Mouse (Mus musculus) kidney, postnatal 0 days (tissue): ENCODE measurements around the gene Kbtbd4. TPM values are rescaled to one million over a fixed set of nuclear protein-coding genes. Genes with fewer than 3 reads are reported as not detected.

Experiments used
- ATAC-seq: fragments of 200-750 bp; cut with Nextera tagmentation; replicated peaks from 2 replicates; pipeline ENCODE4 v1.8.0; 2017; ENCODE audit warnings: low read depth, moderate number of reproducible peaks, moderate TSS enrichment, moderate library complexity; ENCODE audit not compliant: low FRiP score
- DNase-seq: peaks from one replicate; pipeline ENCODE4 v3.0.0-alpha.2; 2016; ENCODE audit warnings: low spot score
- H3K27ac ChIP-seq: fragments of 300-500 bp; sonication (generic); 2 replicates; pipeline ENCODE4 v1.5.1; 2014; ENCODE audit warnings: mild to moderate bottlenecking
- H3K27me3 ChIP-seq: fragments of 300-500 bp; sonication (generic); 2 replicates; pipeline ENCODE4 v1.6.1; 2014; ENCODE audit warnings: low read length, mixed read lengths; ENCODE audit not compliant: insufficient read depth
- H3K36me3 ChIP-seq: fragments of 300-500 bp; sonication (generic); 2 replicates; pipeline ENCODE4 v1.6.1; 2014; ENCODE audit warnings: low read length, mixed read lengths; ENCODE audit not compliant: insufficient read depth
- H3K4me1 ChIP-seq: fragments of 300-500 bp; sonication (generic); replicated peaks from 2 replicates; pipeline ENCODE4 v1.6.1; 2014; ENCODE audit warnings: antibody characterized with exemption, low read length, mixed read lengths; ENCODE audit not compliant: insufficient read depth
- H3K4me2 ChIP-seq: fragments of 300-500 bp; sonication (generic); 2 replicates; pipeline ENCODE4 v1.6.1; 2014; ENCODE audit warnings: mild to moderate bottlenecking, low read length, moderate library complexity, mixed read lengths
- H3K4me3 ChIP-seq: fragments of 300-500 bp; sonication (generic); replicated peaks from 2 replicates; pipeline ENCODE4 v1.5.1; 2014; ENCODE audit warnings: low read depth, low read length
- H3K9ac ChIP-seq: fragments of 300-500 bp; sonication (generic); 2 replicates; pipeline ENCODE4 v1.6.1; 2014; ENCODE audit warnings: low read depth, low read length
- H3K9me3 ChIP-seq: fragments of 300-500 bp; sonication (generic); replicated peaks from 2 replicates; pipeline ENCODE4 v1.6.1; 2016; ENCODE audit warnings: low read length, inconsistent platforms, mixed read lengths
- CTCF ChIP-seq: IDR thresholded peaks from 2 replicates; pipeline ENCODE4 v1.5.1; 2016; ENCODE audit warnings: antibody characterized with exemption, low read depth, mild to moderate bottlenecking, moderate library complexity
- WGBS: fragments of 180-500 bp; shearing (Covaris S2); extraction: QIAGEN DNeasy Blood & Tissue Kit; methylation state at CpG from one replicate; pipeline ENCODE4 v1.1.7; 2014; 5-methylcytosine and 5-hydroxymethylcytosine counted together
- polyA plus RNA-seq: library from polyadenylated mRNA; unstranded; fragments of >200 nt; fragmentation: Nextera tagmentation; extraction: Ambion mirVana; gene quantifications from 2 replicates; pipeline ENCODE4 v1.2.1, GENCODE M21; 2015

The Kbtbd4 gene
- polyA plus RNA-seq, 1 experiment from 2014 or later: 33.8 TPM

DNA sequence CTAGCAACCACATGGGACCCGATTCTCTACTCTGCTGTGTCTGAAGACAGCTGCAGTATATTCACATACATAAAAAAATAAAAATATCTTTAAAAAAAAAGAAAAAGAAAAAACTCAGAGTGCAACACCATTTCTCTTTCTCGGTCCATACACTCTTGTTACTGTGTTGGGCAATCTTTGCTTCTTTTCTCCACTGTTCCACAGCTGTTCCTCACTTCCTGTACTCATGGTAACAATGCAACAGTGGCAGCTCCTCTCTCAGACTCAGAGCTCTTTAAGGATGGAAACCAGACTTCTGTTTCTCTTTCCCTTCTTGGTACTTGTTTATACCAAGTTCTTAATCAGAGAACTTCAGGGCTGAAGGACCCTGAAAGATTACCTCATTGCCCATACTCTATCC lies 1.1 kb upstream of the Kbtbd4 start:
- 78% methylated on average over 2 of the region's 2 CpGs for WGBS
- Histone ChIP-seq H3K36me3 (peaks cover 17% of the 10 kb centered on the region), H3K4me1 (0 out of 2 replicates have a peak, but pooled peaks cover 12% of the 10 kb centered on the region), H3K9ac (peak overlapping the region; percentile 89), H3K9me3 (no peaks in the 10 kb centered on the region), H3K4me3 (peak overlapping the region; percentile 89), H3K27ac (peak overlapping the region; percentile 95; the same call in 1 of the 2 replicates), H3K27me3 (no peaks in the 10 kb centered on the region), H3K4me2 (peak overlapping the region; percentile 70)
- DNase-seq: no peak
- no peak for TF ChIP-seq CTCF
- ATAC-seq: no peak

- Histone ChIP-seq H3K4me1 (0 out of 2 replicates have a peak, but pooled peaks cover 12% of the 10 kb centered on the region), H3K4me2 (peak overlapping the region; percentile 70), H3K27me3 (no peaks in the 10 kb centered on the region), H3K9ac (peak overlapping the region; percentile 89), H3K4me3 (peak overlapping the region; percentile 89), H3K36me3 (peaks cover 27% of the 10 kb centered on the region), H3K9me3 (no peaks in the 10 kb centered on the region), H3K27ac (peak overlapping the region; percentile 95)
- peak; percentile 71 for ATAC-seq
- peak; percentile 52 for DNase-seq
- TF ChIP-seq CTCF: no peak
- WGBS: under 1% methylated on average over 21 of the region's 21 CpGs
Measured at GRCm38 (mm10) chr2:90904856-90905224, 300 bp downstream of the Kbtbd4 start.

GRCm38 (mm10) chr2:90906721-90907120 lies 2.2 kb downstream of the Kbtbd4 start:
- no peak for DNase-seq
- H3K36me3 ChIP-seq: peaks cover 35% of the 10 kb centered on the region
- no peak overlapping the region for H3K9ac ChIP-seq
- H3K4me3 ChIP-seq: no peak overlapping the region
- no peak overlapping the region for H3K27ac ChIP-seq
- ATAC-seq: no peak
- WGBS: 80% methylated on average over 2 of the region's 2 CpGs
- no peak overlapping the region for H3K4me2 ChIP-seq
- H3K4me1 ChIP-seq: 0 out of 2 replicates have a peak, but pooled peaks cover 12% of the 10 kb centered on the region
- no peak for TF ChIP-seq CTCF
- H3K9me3 ChIP-seq: no peaks in the 10 kb centered on the region
- H3K27me3 ChIP-seq: no peaks in the 10 kb centered on the region

GRCm38 (mm10) chr2:90910861-90911260 lies 6.3 kb downstream of the Kbtbd4 start:
- no peak overlapping the region for H3K9ac ChIP-seq
- WGBS: 73% methylated on average over 1 of the region's 1 CpGs
- H3K27ac ChIP-seq: no peak overlapping the region
- H3K36me3 ChIP-seq: peaks cover 40% of the 10 kb centered on the region
- DNase-seq (no peak), ATAC-seq (no peak)
- peaks cover 6% of the 10 kb centered on the region; the same call in 1 of the 2 replicates for H3K4me1 ChIP-seq
- no peaks in the 10 kb centered on the region for H3K27me3 ChIP-seq
- H3K4me3 ChIP-seq: no peak overlapping the region
- TF ChIP-seq CTCF: no peak
- no peak overlapping the region for H3K4me2 ChIP-seq
- no peaks in the 10 kb centered on the region for H3K9me3 ChIP-seq

DNA sequence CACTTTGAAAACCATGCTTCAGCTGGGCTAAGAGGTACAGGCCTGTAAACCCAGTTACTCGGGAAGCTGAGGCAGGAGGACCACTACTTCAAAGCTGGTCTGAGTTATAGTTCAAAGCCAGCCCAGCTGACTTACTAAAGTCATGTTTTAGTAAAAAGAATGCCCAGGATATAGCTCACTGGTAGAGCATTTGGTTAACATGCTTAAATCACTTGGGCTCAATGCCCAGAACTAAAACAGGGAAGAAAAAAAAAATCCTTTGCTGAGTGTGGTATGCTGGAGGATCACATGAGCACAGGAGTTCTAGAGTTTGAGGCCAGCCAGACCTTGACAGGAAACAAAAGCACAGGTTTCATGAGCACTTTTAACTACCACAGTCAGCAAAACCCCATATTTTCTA lies 7.1 kb downstream of the Kbtbd4 start:
- no peak overlapping the region for H3K4me3 ChIP-seq
- WGBS: 77% methylated on average over 1 of the region's 1 CpGs
- ATAC-seq (no peak), DNase-seq (no peak)
- no peaks in the 10 kb centered on the region for H3K9me3 ChIP-seq
- no peak overlapping the region for H3K9ac ChIP-seq
- H3K36me3 ChIP-seq: peaks cover 40% of the 10 kb centered on the region
- H3K4me2 ChIP-seq: no peak overlapping the region
- TF ChIP-seq CTCF: no peak
- H3K27me3 ChIP-seq: no peaks in the 10 kb centered on the region
- H3K27ac ChIP-seq: no peak overlapping the region
- peaks cover 11% of the 10 kb centered on the region; the same call in 1 of the 2 replicates for H3K4me1 ChIP-seq

DNA sequence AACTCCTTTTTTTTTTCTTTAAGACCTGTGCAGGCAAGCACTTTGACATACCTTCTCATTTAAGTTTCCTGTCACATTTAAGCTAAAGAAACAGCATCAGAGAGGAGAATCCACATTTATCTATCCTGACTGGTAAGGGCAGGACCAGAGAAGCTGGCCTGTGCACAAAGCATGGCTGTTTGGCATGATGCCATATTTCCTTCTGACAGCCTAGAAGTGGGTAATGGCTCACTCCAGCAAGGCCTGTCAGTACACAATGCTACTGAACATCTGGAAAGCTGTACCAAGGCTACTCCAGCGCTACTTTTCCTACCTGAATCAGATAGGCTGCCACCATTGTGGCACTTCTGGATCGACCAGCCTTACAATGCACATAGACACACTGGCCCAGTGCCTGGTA lies 9.1 kb downstream of the Kbtbd4 start:
- H3K4me3 ChIP-seq: no peak overlapping the region
- TF ChIP-seq CTCF: no peak
- no peak overlapping the region for H3K27ac ChIP-seq
- H3K36me3 ChIP-seq: peaks cover 36% of the 10 kb centered on the region
- H3K4me2 ChIP-seq: no peak overlapping the region
- ATAC-seq: no peak
- H3K9me3 ChIP-seq: no peaks in the 10 kb centered on the region
- 78% methylated on average over 2 of the region's 2 CpGs for WGBS
- peaks cover 15% of the 10 kb centered on the region for H3K4me1 ChIP-seq
- H3K27me3 ChIP-seq: no peaks in the 10 kb centered on the region
- no peak overlapping the region for H3K9ac ChIP-seq
- no peak for DNase-seq

DNA sequence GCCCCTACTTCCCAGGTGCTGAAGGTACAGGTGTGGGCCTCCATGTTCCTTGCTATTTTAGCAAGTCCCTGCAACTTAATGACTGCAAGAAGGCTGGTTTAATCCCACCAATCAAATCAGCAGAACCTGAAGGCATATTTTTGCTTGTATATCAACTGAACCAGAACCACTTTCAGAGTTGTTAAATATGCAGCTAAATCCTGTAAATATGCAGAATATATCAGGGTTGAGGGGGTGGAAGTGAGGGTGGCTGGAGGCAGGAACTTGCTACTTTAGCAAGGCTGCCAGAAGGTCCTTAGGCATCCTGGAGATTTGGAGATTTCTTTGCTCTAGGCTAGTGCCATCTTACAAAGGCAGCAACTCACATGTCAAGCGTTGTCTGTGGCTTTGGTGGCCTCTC lies 11.0 kb downstream of the Kbtbd4 start:
- 82% methylated on average over 1 of the region's 1 CpGs for WGBS
- Histone ChIP-seq H3K9ac (no peak overlapping the region), H3K4me1 (peaks cover 15% of the 10 kb centered on the region), H3K27me3 (no peaks in the 10 kb centered on the region), H3K9me3 (no peaks in the 10 kb centered on the region), H3K4me3 (no peak overlapping the region), H3K27ac (no peak overlapping the region), H3K4me2 (no peak overlapping the region), H3K36me3 (peaks cover 19% of the 10 kb centered on the region)
- no peak for TF ChIP-seq CTCF
- DNase-seq: no peak
- ATAC-seq: no peak
